Mouse (Mus musculus) adrenal gland, postnatal 25 days (tissue): ENCODE results near the gene Tnfsf11. TPM values are rescaled to one million over a fixed set of nuclear protein-coding genes. Genes with fewer than 3 reads are reported as not detected.
A peak's percentile ranks its signal among the peaks of the same experiment; 100 is the strongest.

Source experiments
- DNase-seq: peaks from one replicate; pipeline ENCODE4 v3.0.0; 2021; ENCODE audit warnings: mixed read lengths
- microRNA-seq, 2 experiments: library from miRNA; unstranded; fragments of <30 nt; microRNA quantifications; one replicate each; pipeline ENCODE4 v1.2.0; 2021
- total RNA-seq: library from RNA; stranded (reverse); gene quantifications from 2 replicates; pipeline ENCODE4 v1.2.3, GENCODE M21; 2021

The Tnfsf11 gene
- total RNA-seq, 1 experiment from 2014 or later, result not detected

- DNase-seq, result peak; percentile 28
Measured at GRCm38 (mm10) chr14:78287906-78288800, 19.7 kb downstream of the Tnfsf11 start.

GRCm38 (mm10) chr14:78286011-78286548 lies 21.8 kb downstream of the Tnfsf11 start:
- DNase-seq, result no peak

GRCm38 (mm10) chr14:78282490-78282889 lies 25.4 kb downstream of the Tnfsf11 start:
- no peak for DNase-seq

GRCm38 (mm10) chr14:78276395-78276930 lies 31.4 kb downstream of the Tnfsf11 start:
- DNase-seq, result no peak

- no peak for DNase-seq
Measured at GRCm38 (mm10) chr14:78274851-78275250, 33.0 kb downstream of the Tnfsf11 start.

- no peak for DNase-seq
Measured at GRCm38 (mm10) chr14:78274146-78274545, 33.7 kb downstream of the Tnfsf11 start.

GRCm38 (mm10) chr14:78273571-78273970 lies 34.3 kb downstream of the Tnfsf11 start:
- DNase-seq, result peak; percentile 82

- DNase-seq, result no peak
Measured at GRCm38 (mm10) chr14:78264876-78265275, 43.0 kb downstream of the Tnfsf11 start.

- no peak for DNase-seq
Measured at GRCm38 (mm10) chr14:78262596-78262995, 45.2 kb downstream of the Tnfsf11 start.

- DNase-seq, result no peak
Measured at GRCm38 (mm10) chr14:78261246-78261645, 46.6 kb downstream of the Tnfsf11 start.

GRCm38 (mm10) chr14:78254017-78254416 lies 53.8 kb downstream of the Tnfsf11 start:
- DNase-seq, result no peak

- no peak for DNase-seq
Measured at GRCm38 (mm10) chr14:78246601-78247000, 61.2 kb downstream of the Tnfsf11 start.

GRCm38 (mm10) chr14:78244811-78245210 lies 63.0 kb downstream of the Tnfsf11 start:
- DNase-seq, result no peak

- DNase-seq, result no peak
Measured at GRCm38 (mm10) chr14:78239346-78239745, 68.5 kb downstream of the Tnfsf11 start.

- DNase-seq, result no peak
Measured at GRCm38 (mm10) chr14:78237238-78237637, 70.6 kb downstream of the Tnfsf11 start.

GRCm38 (mm10) chr14:78236144-78236543 lies 71.7 kb downstream of the Tnfsf11 start:
- DNase-seq, result peak; percentile 83

- DNase-seq, result peak; percentile 3
Measured at GRCm38 (mm10) chr14:78235296-78235695, 72.5 kb downstream of the Tnfsf11 start.

GRCm38 (mm10) chr14:78229012-78229411 lies 78.8 kb downstream of the Tnfsf11 start:
- no peak for DNase-seq

Small RNA genes within 50 kb of the gene (microRNA-seq; reads per million reads assigned to microRNA genes)
- gene Gm23652, result 0 reads per million in 2 experiments

Other genes with a start within 250 kb of the Tnfsf11 start
- gene Fam216b, start 219.0 kb downstream of the Tnfsf11 start, total RNA-seq, result not detected in 2 replicates
- 48.6 and 54.0 TPM in 2 replicates for gene Akap11, start 228.8 kb upstream of the Tnfsf11 start, total RNA-seq